Mouse (Mus musculus): ENCODE measurements around the gene Gm47289.

Gm47289 gene

DNA sequence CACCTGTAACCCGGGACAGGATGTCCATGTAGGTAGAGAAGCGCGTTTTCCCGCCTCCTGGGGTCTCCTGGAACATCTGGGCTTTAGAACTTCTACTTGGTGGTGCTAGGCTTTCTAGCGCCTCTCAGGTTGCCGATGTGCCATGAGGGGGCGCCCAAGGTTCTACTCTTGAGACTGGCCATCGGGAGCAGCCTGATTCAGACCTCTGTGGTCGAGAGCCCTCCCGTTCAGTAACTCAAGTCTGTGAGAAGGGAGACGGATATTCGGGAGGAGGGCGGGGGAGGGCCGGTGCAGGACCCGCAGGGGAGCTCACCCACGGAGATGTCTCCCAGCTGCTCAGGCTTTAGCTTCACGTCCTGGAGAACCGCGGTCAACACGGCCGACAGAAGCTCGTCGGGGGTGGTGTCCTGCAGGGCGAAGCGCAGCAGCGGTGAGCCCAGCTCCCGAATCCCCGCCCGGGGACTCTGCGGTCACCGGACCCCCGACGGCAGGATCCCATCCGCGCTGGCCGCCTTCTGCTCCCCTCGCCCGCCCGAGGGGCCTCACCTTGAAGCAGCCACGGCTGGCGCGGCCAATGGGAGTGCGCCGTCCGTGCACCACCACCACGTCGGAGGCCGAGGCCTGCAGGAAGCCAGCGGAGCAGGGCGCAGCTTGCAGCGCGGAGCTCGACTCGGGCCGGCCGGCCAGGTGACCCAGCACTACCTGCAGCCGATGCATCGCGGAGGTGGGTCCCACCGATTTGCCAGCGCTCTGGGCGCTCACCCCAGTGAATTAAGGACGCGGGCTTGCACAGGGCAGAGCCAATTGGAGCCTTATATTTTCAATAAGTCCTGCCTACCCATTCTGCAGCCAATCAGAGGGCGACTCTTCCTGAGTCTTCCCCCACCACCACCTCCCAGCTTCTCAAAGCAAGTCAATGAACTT, 2.4 kb upstream of the Gm47289 start, which contains the start of gene Acaa1b:
Gene Acaa1b (minus strand): TSS at position 816 of the 924 bp plus-strand sequence.
- DNase-seq (ENCODE audit: inconsistent ontology term), result peak; percentile 66

DNA sequence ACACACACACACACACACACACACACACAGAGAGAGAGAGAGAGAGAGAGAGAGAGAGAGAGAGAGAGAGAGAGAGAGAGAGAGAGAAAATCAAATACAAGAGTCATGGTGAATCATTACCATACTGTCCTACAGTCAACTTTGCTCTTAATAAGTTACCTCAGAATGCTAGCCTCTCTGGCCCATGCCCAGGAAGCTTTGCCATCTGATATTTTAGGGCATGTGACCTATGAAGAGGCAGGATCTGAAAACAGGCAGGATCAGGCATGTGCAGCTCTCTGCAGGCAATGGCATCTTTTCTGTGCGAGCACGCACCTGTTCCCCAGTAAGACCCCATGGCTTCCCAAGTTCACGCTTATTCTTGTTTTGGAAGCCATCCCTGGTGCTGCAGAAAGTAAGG, 1.7 kb downstream of the Gm47289 start:
- DNase-seq (ENCODE audit: inconsistent ontology term), result no peak

DNA sequence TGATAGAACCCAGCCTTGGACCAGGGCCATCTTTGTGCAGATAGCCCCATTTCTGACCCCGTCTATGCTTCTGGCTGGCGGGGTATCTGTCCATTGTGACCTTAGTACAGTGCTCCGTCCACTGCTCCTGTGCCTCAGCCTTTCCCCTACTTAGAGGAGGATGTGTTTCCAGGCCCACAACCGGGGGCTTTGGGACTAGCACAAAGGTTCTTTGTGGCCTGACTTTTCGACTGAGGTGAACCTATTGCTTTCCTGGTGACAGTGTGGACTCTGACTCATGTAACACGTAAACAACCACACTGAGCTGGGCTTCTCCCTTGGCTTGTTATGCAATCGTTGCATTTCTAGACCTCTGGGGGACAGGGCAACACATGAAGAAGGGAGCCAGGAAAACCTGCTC, 5.8 kb downstream of the Gm47289 start:
- DNase-seq (ENCODE audit: inconsistent ontology term), result no peak

DNA sequence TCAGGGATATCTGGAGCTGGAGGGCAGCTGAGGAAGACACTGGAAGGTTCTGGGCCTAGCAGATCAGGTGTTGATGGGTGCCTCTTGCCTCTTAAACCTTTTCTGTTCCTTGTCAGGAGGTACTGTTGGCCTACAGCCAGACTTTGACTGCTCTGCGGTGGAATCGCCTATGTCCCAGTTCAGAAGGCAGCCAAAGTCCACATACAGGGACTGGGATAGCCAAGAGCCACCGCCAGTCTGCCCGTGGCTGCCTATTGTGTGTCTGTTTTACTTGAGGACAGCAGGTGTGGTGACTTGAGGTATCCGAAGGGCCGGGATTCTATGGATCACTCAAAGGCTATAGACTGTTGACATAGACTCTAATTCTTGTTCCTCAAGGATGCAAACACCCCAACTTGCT, 6.6 kb downstream of the Gm47289 start:
- no peak for DNase-seq (ENCODE audit: inconsistent ontology term)

DNA sequence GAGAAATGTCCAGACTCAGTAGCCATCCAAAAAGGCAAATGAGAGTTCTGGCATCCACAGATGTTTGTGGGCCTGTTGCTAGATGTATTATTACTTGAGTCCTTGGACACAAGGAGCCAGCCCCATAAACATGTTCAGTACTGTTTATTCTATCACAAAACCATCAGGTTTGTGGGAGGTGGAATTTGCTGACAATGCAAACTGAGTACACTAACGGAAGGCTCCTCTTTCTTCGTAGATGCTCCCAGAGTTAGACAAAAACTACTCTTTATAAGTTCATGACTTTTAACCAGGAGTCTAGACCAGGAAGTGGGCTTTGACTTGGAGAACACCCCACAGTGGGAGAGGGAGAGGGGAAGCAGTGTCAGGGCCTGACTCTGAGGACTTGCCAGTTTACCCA, 8.6 kb downstream of the Gm47289 start:
- DNase-seq (ENCODE audit: inconsistent ontology term), result no peak

DNA sequence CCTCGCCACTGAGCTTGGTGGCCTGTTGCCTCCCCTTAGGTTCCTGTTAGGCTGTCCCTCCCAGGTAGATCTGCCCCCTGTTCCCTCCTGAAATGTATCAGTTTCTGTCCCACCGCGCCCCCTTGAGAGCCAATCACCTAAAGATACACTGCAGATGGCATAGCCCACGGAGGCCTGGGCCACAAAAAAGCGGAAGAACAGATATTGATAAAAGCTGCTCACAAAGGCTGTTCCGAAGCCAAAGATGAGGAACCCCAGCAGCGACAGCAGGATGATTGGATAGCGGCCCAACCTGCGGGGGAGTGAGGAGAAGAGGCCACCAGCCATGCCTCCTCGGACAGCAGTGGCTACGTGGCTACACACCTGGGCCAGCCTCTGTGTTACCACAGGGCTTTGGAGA, 20.3 kb downstream of the Gm47289 start:
- DNase-seq (ENCODE audit: inconsistent ontology term), result no peak

DNA sequence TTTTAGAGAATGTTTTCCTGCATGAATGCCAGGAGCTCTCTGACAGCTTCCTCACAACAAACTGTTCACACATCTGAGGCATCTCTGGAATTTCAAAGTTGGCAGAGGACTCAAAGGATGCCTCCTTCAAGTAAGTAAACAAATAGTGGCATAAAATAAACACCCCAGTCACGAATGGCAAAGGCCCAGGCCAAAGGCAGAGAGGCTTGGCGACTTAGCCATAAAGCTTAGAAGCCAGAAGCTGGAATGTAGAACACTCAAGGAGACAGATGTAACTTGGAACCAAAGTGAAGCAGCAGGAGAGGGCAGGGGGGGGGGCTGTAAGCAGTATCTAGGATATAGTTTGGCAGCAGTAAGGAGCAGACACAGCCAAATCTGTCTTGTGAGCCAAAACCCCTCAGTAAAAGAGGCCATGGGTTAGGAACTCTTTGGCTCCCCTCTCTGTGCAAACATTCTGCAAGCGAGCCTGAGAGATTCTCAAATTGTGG, 22.3 kb downstream of the Gm47289 start:
- peak; percentile 79 for DNase-seq (ENCODE audit: inconsistent ontology term)

DNA sequence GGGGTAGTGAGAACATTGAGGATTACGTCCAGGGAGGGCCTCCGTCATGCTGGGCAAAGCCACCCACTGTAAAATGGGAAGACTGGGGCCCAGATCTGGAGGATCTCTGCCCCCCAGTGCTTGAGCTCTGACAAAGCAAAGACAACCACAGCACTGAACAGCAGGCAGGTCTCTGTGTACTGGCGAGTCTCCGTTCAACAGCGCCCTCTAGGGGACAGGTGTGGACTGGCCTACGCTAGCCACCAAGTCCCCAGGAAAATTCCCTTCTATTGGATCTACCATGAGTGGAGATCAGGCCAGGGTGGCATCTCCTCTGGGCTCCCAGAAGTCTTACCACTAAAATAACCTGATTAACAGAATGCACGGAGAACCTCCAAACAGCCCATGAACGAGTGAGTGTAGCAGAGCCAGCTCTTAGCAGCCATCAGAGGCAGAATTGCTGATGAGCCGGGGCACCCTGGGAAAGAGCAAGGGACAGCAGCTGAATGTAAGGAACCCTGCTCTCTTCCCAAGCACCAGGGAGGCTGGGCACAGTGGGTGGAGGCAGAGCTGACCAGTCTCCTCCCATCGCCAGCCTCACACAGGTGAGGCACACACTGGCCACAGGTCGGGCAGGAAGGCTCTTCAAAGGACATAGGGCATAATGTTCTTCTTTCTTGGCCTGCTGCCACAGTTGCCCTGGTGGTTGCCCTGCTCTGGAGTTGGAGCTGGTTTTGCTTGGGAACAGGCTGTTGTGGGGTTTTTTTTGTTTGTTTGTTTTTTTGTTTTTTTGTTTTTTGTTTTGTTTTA, 33.4 kb downstream of the Gm47289 start:
- no peak for DNase-seq (ENCODE audit: inconsistent ontology term)

DNA sequence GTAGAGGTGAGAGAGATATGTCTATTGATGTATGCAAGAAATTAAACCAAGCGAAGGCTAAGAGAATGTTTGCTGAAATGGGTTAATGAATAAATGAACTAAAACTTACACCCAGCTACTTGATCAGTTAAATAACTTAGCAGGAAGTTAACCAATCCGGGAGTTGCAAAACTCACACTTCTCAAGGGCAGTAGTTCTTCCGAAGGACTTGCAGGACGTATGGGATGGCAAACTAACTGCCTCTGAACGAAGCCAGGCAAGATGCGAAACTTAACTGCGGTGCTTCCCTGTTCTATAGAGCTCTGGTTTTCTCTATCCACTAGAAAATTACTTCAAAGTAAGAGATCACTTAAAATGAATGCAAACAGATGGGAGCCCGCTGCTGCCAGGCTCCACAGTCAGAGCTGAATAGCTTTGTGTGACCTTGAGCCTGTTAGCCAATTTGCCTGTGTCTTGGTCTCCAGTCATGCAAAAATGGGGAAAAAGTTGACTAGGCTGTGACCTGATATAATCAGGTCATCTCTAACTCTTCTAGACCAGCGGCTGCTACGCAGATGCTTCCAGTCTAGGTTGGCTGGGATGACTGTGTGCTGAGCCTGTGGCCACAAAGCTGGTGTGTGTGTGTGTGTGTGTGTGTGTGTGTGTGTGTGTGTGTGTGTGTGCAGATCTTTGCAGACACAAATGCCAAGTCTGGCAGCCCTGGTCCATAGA, 40.3 kb downstream of the Gm47289 start:
- peak; percentile 40 for DNase-seq (ENCODE audit: inconsistent ontology term)

DNA sequence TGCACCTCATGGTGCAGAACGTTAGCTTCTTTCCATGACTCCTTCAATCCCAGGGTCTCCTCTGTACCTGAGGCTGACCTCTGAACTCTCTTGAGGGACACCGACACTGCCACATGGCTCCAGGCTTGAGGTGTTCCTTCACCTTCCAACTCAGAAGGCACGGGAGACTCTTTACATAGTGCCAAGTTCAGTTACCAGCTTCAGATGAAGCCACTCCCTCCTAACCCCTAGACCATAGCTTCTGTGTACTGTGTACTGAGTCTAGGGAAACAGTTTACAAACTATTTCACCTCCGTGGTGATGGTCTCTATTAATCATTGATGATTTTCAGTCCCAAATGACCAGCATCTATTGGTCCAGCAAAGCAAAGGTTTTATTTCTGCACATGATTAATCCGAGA, 42.7 kb downstream of the Gm47289 start:
- no peak for DNase-seq (ENCODE audit: inconsistent ontology term)

DNA sequence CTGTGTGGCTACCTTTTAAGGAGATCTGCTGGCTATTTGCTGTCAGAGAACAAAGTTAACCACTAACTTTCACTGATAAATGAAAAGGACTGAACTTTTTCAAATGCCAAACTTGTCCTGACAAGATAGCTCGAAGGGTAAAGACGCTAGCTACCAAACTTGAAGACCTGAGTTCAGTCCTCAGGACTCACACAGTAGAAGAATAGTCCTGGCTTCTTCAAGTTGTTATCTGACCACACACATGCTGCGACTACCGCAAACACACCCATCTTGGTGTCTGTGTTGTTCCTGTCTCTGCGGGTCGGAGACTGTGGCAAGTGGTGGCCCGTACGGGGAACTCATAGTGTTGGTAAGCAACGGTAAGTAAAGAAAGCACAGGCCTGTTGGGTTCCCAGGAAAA, 44.7 kb downstream of the Gm47289 start:
- no peak for DNase-seq (ENCODE audit: inconsistent ontology term)

DNA sequence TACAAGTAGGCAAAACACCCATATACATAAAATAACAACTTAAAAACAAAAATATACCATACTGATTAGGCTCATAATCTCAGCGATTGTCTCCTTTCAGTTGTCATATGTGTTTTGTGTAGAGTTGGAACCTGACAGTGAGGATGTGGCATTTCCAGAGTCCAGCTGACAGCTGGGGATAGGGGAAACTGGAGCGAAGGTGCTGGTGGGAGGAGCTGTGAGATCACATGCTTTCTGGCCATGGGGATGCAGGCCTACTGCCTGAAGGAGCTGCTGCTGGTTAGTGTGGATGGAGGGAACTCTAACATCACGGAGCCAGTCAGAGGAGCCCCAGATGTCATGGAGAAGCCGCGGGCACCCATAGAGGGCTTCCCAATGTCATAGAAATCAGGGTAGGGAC, 46.8 kb downstream of the Gm47289 start:
- no peak for DNase-seq (ENCODE audit: inconsistent ontology term)

DNA sequence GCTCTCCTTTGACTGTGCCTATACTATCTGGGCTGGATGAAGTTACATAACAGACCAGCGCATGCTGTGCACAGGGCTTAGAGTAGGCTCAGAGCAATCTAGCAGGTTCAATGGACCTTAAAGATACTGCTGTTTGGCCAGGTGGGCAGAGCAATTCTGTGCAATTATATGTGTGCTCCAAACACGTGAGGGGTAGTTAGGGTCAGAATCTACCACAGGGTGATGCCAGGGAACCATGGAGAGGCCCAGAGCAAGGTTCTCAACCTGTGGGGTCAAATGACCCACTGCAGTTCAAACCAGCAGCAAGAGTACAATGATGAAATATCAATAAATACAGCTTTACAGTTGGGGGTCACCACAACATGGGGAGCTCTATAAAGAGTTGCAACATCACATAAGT, 47.7 kb downstream of the Gm47289 start:
- no peak for DNase-seq (ENCODE audit: inconsistent ontology term)

DNA sequence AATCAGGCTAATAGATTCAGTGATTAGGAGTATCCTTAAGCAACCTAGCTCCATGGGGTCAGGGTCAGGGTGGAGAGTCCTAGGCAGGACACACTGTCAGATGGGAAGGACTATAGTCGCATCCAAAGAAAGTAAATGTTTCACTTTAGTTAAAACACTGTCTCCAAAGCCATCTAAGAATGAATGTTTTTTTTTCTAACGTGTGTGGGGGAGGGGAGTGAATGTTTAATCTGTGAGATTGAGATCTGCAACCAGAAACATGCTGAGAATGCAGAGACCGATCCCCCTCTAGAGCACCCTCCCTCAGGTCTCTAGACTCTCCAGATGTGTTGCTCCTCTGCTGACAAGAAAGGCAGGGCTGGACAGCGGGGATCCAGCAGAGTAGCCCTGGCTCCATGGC, 48.2 kb downstream of the Gm47289 start:
- DNase-seq (ENCODE audit: inconsistent ontology term), result no peak

DNA sequence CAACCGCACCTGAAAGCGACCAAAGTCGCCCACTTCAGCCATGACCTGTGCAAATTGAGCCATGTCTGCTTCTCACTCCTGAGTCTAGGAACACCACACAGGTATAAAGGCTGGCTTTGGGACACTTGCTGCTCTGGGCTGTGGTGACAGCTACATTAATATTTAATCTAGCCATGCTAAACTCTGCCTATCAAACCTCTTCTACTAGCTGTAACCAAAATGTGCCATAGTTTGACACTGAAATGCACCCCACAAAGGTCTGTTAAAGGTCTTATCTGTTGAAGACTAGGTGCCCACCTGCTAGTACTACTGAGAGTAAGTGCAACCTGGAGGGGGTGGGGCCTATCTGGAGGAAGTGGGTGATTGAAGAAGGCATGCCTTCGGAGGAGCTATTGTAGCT, 50.0 kb downstream of the Gm47289 start, which contains the start of gene Slc22a13:
Gene Slc22a13 (minus strand): TSS at position 101 of the 400 bp plus-strand sequence.
- no peak for DNase-seq (ENCODE audit: inconsistent ontology term)
